31 mouse cellular contexts compared by ENCODE assay signal in the genomic region with DNA sequence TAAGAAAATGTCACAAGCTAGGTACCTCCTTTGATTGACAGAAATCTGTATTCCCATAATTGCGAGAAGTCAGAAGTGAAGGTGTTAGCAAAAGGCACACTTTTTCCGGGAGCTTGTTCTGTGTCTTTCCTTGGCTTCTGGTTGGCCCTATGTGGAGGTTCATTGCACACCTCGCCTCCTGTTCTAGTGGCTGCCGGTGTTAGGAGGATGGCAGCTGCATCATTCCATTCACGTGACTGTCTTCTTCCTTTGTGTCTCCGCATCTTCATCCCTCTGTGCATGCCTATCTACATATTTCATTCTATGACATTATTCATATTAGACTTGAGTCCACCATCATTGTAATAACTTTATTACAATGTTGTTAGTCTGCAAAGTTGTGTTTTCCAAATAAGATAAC. TPM values are rescaled to one million over a fixed set of nuclear protein-coding genes. Genes with fewer than 3 reads are reported as not detected.
"Had no signal": no experiment of that assay in that cellular context is flagged by ENCODE, and none has a peak within 500 bp of the region (broad histone marks: within the 10 kb centered on the region; RNA-seq: fewer than 3 reads in every experiment).

No protein-coding gene starts in this region.

- H3K4me2 ChIP-seq: heart, embryonic 11.5 days; heart, embryonic 12.5 days; heart, embryonic 13.5 days; heart, embryonic 15.5 days; hindbrain, embryonic 12.5 days; hindbrain, embryonic 13.5 days; hindbrain, embryonic 14.5 days; hindbrain, embryonic 15.5 days; intestine, embryonic 15.5 days; kidney, embryonic 15.5 days had no signal

- H3K9me3 ChIP-seq: heart, embryonic 12.5 days; heart, embryonic 13.5 days; heart, embryonic 15.5 days; hindbrain, embryonic 10.5 days; hindbrain, embryonic 12.5 days; hindbrain, embryonic 13.5 days; hindbrain, embryonic 15.5 days; intestine, embryonic 15.5 days; kidney, embryonic 15.5 days had no signal

- H3K27me3 ChIP-seq: heart, embryonic 12.5 days; heart, embryonic 13.5 days; heart, embryonic 15.5 days; hindbrain, embryonic 15.5 days; intestine, embryonic 15.5 days; kidney, embryonic 15.5 days had no signal

- H3K4me3 ChIP-seq: heart, embryonic 12.5 days; heart, embryonic 13.5 days; heart, embryonic 15.5 days; hindbrain, embryonic 10.5 days; hindbrain, embryonic 12.5 days; hindbrain, embryonic 13.5 days; hindbrain, embryonic 15.5 days; intestine, embryonic 15.5 days; kidney, embryonic 15.5 days; layer of hippocampus, adult 2 months; left cerebral cortex, adult 2 months had no signal

- H3K27ac ChIP-seq: heart, embryonic 13.5 days; heart, embryonic 15.5 days; hindbrain, embryonic 10.5 days; hindbrain, embryonic 12.5 days; hindbrain, embryonic 13.5 days; hindbrain, embryonic 14.5 days; hindbrain, embryonic 15.5 days; hindbrain, postnatal 0 days; intestine, embryonic 15.5 days; kidney, embryonic 15.5 days; kidney, postnatal 0 days; layer of hippocampus, adult 2 months; left cerebral cortex, adult 2 months had no signal

- H3K4me1 ChIP-seq: hindbrain, embryonic 10.5 days; hindbrain, embryonic 12.5 days; hindbrain, embryonic 13.5 days; hindbrain, embryonic 15.5 days; intestine, embryonic 15.5 days; kidney, embryonic 15.5 days had no signal

- DNase-seq: heart, postnatal 14 days; heart, postnatal 36 days; kidney, adult 11 months; kidney, adult 18-20 months; kidney, adult 2 months; kidney, adult 8-10 months; kidney, adult 9 months; kidney, postnatal 10 days; kidney, postnatal 14 days; kidney, postnatal 25 days; kidney, postnatal 36 days; kidney, postnatal 4 days; layer of hippocampus, adult 9-11 months; layer of hippocampus, postnatal 36 days had no signal

- H3K36me3 ChIP-seq: heart, embryonic 12.5 days; heart, embryonic 13.5 days; heart, embryonic 15.5 days; hindbrain, embryonic 10.5 days; hindbrain, embryonic 12.5 days; hindbrain, embryonic 13.5 days; hindbrain, embryonic 15.5 days; intestine, embryonic 15.5 days; kidney, embryonic 15.5 days had no signal

RNA-seq across cellular contexts. Expression of gene Dnah5, which starts 37.5 kb away (rescaled TPM):
- total RNA-seq: hematopoietic stem cell, adult 5-6 weeks had no signal
- polyA plus RNA-seq: heart, embryonic 12.5 days; heart, embryonic 13.5 days; heart, embryonic 14.5 days had no signal
